8 mouse cellular contexts compared by ENCODE assay signal in the genomic region with DNA sequence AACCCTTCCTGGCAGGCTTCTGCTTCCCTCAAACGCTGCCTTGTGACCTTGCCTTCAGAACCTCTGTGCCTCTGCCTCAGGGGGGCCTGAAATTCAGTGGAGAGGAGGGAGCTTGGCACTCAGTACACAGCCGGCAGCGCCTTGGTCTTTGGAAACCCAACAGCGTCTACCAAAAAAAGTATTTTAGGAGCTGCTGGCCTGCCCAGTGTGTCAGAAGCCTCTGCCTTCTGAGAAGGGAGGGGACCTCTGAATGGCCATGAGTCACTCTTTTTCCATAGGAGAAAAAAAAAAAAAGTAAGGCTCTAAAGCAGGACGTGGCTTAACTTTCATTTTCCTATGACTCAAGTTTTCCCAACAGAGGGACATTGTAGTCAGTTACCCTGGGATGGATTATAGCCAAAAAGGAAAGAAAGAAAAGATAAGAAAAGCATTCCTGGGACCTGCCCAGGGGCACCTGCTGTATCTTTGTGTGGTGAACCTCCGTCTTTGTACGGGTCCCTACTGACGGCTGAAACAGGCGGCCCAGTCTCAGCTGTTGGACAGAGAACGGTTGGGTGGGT.
DNase-seq lines count a peak whose midpoint lies in the region; ATAC-seq and TF ChIP-seq lines count a peak whose summit lies in the region.

No protein-coding gene starts in this region.

- no peaks in the 10 kb centered on the region for H3K27me3 ChIP-seq in C2C12 (ENCODE audit: control insufficient read depth, insufficient read depth, insufficient read length)
- no peaks in the 10 kb centered on the region for H3K27me3 ChIP-seq in limb, embryonic 13.5 days
- no peaks in the 10 kb centered on the region for H3K27me3 ChIP-seq in forebrain, embryonic 14.5 days (replicated peaks; ENCODE audit: control insufficient read depth, insufficient read depth, low read length)

- H3K79me3 ChIP-seq in C2C12 (ENCODE audit: low read depth), result no peaks in the 10 kb centered on the region

- H3K4me2 ChIP-seq in limb, embryonic 13.5 days (replicated peaks), result no peak overlapping the region
- no peak overlapping the region for H3K4me2 ChIP-seq in forebrain, embryonic 14.5 days (ENCODE audit: low read length)

- no peak for ATAC-seq in limb, embryonic 13.5 days (ENCODE audit: low FRiP score, low read depth)
- no peak for ATAC-seq in forebrain, embryonic 14.5 days

- no peaks in the 10 kb centered on the region for H3K36me3 ChIP-seq in C2C12 (ENCODE audit: control insufficient read depth, insufficient read depth)
- no peaks in the 10 kb centered on the region; the same call in 1 of the 2 replicates for H3K36me3 ChIP-seq in limb, embryonic 13.5 days
- H3K36me3 ChIP-seq in forebrain, embryonic 14.5 days (ENCODE audit: control insufficient read depth, insufficient read depth, low read length), result 0 out of 2 replicates have a peak, but pooled peaks cover 7% of the 10 kb centered on the region

- no peaks in the 10 kb centered on the region for H3K9me3 ChIP-seq in limb, embryonic 13.5 days
- no peaks in the 10 kb centered on the region for H3K9me3 ChIP-seq in forebrain, embryonic 14.5 days (replicated peaks; ENCODE audit: control insufficient read depth, low read length)

- intact Hi-C loops in gastrocnemius, postnatal 14 days (cut with DNase I; ENCODE audit: low total_unique reads), result loop anchor here (5.0 kb wide), 1 partner anchor 420 kb away; no protein-coding TSS in a partner anchor

- WGBS in limb, embryonic 13.5 days, result 55% methylated on average over 10 of the region's 10 CpGs
- WGBS in forebrain, embryonic 14.5 days, result 33% methylated on average over 10 of the region's 10 CpGs

- H3K79me2 ChIP-seq in C2C12 (ENCODE audit: control insufficient read depth, insufficient read depth), result no peaks in the 10 kb centered on the region

- no peak for TF ChIP-seq CTCF in C2C12 (IDR thresholded peaks at IDR 0.05; ENCODE audit: control insufficient read depth, insufficient read depth, insufficient read length)

- H3K9ac ChIP-seq in limb, embryonic 13.5 days, result no peak overlapping the region
- H3K9ac ChIP-seq in forebrain, embryonic 14.5 days (ENCODE audit: low read length), result no peak overlapping the region

- peak; percentile 72 for DNase-seq in 3134 (ENCODE audit: extremely low read depth, insufficient read length, low spot score)
- DNase-seq in gastrocnemius, postnatal 14 days, result peak; percentile 42
- DNase-seq in spleen, postnatal 36 days (ENCODE audit: low spot score in 2 of 2), result no peak
- DNase-seq in spleen, adult 12 weeks (ENCODE audit: low spot score), result no peak
- DNase-seq in retina, embryonic 14.5 days (ENCODE audit: low spot score), result no peak
- DNase-seq in forebrain, embryonic 14.5 days (ENCODE audit: low spot score), result no peak

- H3ac ChIP-seq in C2C12 (ENCODE audit: control insufficient read depth, insufficient read length, low read depth), result peak overlapping the region; percentile 5

- H3K27ac ChIP-seq in limb, embryonic 13.5 days, result peak overlapping the region; percentile 48; the same call in 1 of the 2 replicates
- H3K27ac ChIP-seq in forebrain, embryonic 14.5 days (ENCODE audit: low read depth, low read length), result no peak overlapping the region

- H3K4me1 ChIP-seq in limb, embryonic 13.5 days, result 0 out of 2 replicates have a peak, but pooled peaks cover 4% of the 10 kb centered on the region
- no peaks in the 10 kb centered on the region for H3K4me1 ChIP-seq in forebrain, embryonic 14.5 days (ENCODE audit: control insufficient read depth, insufficient read depth, low read length)

- H3K4me3 ChIP-seq in C2C12 (ENCODE audit: insufficient read depth, poor library complexity, severe bottlenecking), result no peak overlapping the region
- no peak overlapping the region for H3K4me3 ChIP-seq in limb, embryonic 13.5 days
- H3K4me3 ChIP-seq in forebrain, embryonic 14.5 days (ENCODE audit: low read depth, low read length), result no peak overlapping the region

TF ChIP-seq in C2C12, 6 proteins besides CTCF, POLR2A, EP300 and RAD21:
- TF ChIP-seq FOSL1 (IDR thresholded peaks at IDR 0.05; ENCODE audit: insufficient read depth, low read length, poor library complexity, severe bottlenecking) (peak; percentile 90), MYOD1 (IDR thresholded peaks at IDR 0.05; ENCODE audit: control insufficient read depth, insufficient read length, low read depth) (peak; percentile 5), USF1 (IDR thresholded peaks at IDR 0.05; ENCODE audit: low read depth) (no peak), MYOG (IDR thresholded peaks at IDR 0.05; ENCODE audit: control insufficient read depth, extremely low read depth, insufficient read length) (no peak), CEBPB (IDR thresholded peaks at IDR 0.05; ENCODE audit: low read depth) (no peak), MAX (IDR thresholded peaks at IDR 0.05) (peak; percentile 16)
TF ChIP-seq in C2C12: peak in this region for 3.

Comparison
In these comparisons a context has a peak if more than half of its experiments do, and no peak if none do; other contexts are left out.
1. DNase-seq: peak in 3134 (single experiment) and gastrocnemius, postnatal 14 days (single experiment); none in spleen, postnatal 36 days (0 of 2), spleen, adult 12 weeks (single experiment), retina, embryonic 14.5 days (single experiment) and forebrain, embryonic 14.5 days (single experiment).